Mouse (Mus musculus): ENCODE results near the gene Bnip3. TPM values are rescaled to one million over a fixed set of nuclear protein-coding genes. Genes with fewer than 3 reads are reported as not detected.

Bnip3 gene
- polyA plus RNA-seq, 1 experiment: 61.9 TPM

GRCm38 (mm10) chr7:138845111-138845510, 64.2 kb downstream of the Bnip3 start:
- no peak for DNase-seq (ENCODE audit: low spot score)

GRCm38 (mm10) chr7:138843421-138843820, 65.9 kb downstream of the Bnip3 start:
- DNase-seq (ENCODE audit: low spot score): no peak

- DNase-seq (ENCODE audit: low spot score): no peak
Measured at GRCm38 (mm10) chr7:138841436-138842151, 67.7 kb downstream of the Bnip3 start.

Other genes with a start within 250 kb of the Bnip3 start
- 36.9 and 38.5 TPM in 2 replicates for gene Ppp2r2d, start 63.4 kb downstream of the Bnip3 start, polyA plus RNA-seq (2012; rRNA removed)
- 43.6 and 47.4 TPM in 2 replicates for gene Mapk1ip1, start 63.2 kb downstream of the Bnip3 start, polyA plus RNA-seq (2012; rRNA removed)
- 0.94 and 1.0 TPM in 2 replicates for gene Jakmip3, start 31.2 kb upstream of the Bnip3 start, polyA plus RNA-seq (2012; rRNA removed)
- gene Dpysl4, start 176.5 kb upstream of the Bnip3 start, polyA plus RNA-seq (2012; rRNA removed): 3.7 and 4.3 TPM in 2 replicates